Mouse (Mus musculus) liver, adult 10 weeks (tissue): Measurements from ENCODE around the gene 4930596D02Rik. TPM values are rescaled to one million over a fixed set of nuclear protein-coding genes. Genes with fewer than 3 reads are reported as not detected.

ENCODE experiments used
- polyA plus RNA-seq: library from polyadenylated mRNA; stranded (reverse); fragments of 350-450 nt; fragmentation: Illumina TruSeq; extraction: RNeasy Lipid Tissue Mini Kit (QIAGEN cat#74804); gene quantifications from one replicate; pipeline ENCODE4 v1.2.3, GENCODE M21; 2014; ENCODE audit warnings: low read depth, low replicate concordance

Gene 4930596D02Rik
- not detected for polyA plus RNA-seq

GRCm38 (mm10) chr14:35811878-35812277, at the start of gene 4930596D02Rik:
4930596D02Rik (minus strand) TSS chr14:35811978.

